Mouse (Mus musculus) retina, postnatal 7 days (tissue): ENCODE data around the gene Upp2.
A peak's percentile ranks its signal among the peaks of the same experiment; 100 is the strongest.

Source experiments
- DNase-seq: peaks from one replicate; pipeline ENCODE4 v3.0.0-alpha.2; 2012; ENCODE audit warnings: low read depth, low spot score

Upp2 gene

GRCm38 (mm10) chr2:58615766-58616165, 48.7 kb downstream of the Upp2 start:
- DNase-seq = no peak

GRCm38 (mm10) chr2:58625186-58625585, 58.1 kb downstream of the Upp2 start:
- no peak for DNase-seq

GRCm38 (mm10) chr2:58625681-58626080, 58.6 kb downstream of the Upp2 start:
- DNase-seq = no peak

- no peak for DNase-seq
Measured at GRCm38 (mm10) chr2:58626136-58626769, 59.2 kb downstream of the Upp2 start.

GRCm38 (mm10) chr2:58627981-58628380, 60.9 kb downstream of the Upp2 start:
- DNase-seq = no peak

- no peak for DNase-seq
Measured at GRCm38 (mm10) chr2:58628993-58629392, 61.9 kb downstream of the Upp2 start.

GRCm38 (mm10) chr2:58629440-58629839, 62.3 kb downstream of the Upp2 start:
- DNase-seq = no peak

GRCm38 (mm10) chr2:58633791-58634190, 66.7 kb downstream of the Upp2 start:
- DNase-seq = no peak

- no peak for DNase-seq
Measured at GRCm38 (mm10) chr2:58641761-58642555, 74.9 kb downstream of the Upp2 start.

GRCm38 (mm10) chr2:58645667-58646066, 78.6 kb downstream of the Upp2 start:
- no peak for DNase-seq

GRCm38 (mm10) chr2:58655169-58655568, 88.1 kb downstream of the Upp2 start:
- no peak for DNase-seq

- DNase-seq = no peak
Measured at GRCm38 (mm10) chr2:58656959-58657358, 89.9 kb downstream of the Upp2 start.

GRCm38 (mm10) chr2:58657855-58658254, 90.8 kb downstream of the Upp2 start:
- no peak for DNase-seq

- DNase-seq = no peak
Measured at GRCm38 (mm10) chr2:58660591-58660990, 93.5 kb downstream of the Upp2 start.

GRCm38 (mm10) chr2:58661116-58661515, 94.0 kb downstream of the Upp2 start:
- DNase-seq = no peak

GRCm38 (mm10) chr2:58662661-58663060, 95.6 kb downstream of the Upp2 start:
- DNase-seq = no peak

GRCm38 (mm10) chr2:58663404-58664120, 96.5 kb downstream of the Upp2 start:
- DNase-seq = no peak

GRCm38 (mm10) chr2:58665081-58665814, 98.2 kb downstream of the Upp2 start:
- peak; percentile 41 for DNase-seq

- DNase-seq = no peak
Measured at GRCm38 (mm10) chr2:58667298-58667697, 100.2 kb downstream of the Upp2 start.

GRCm38 (mm10) chr2:58667991-58668390, 100.9 kb downstream of the Upp2 start:
- DNase-seq = no peak

- no peak for DNase-seq
Measured at GRCm38 (mm10) chr2:58669114-58669513, 102.0 kb downstream of the Upp2 start.

GRCm38 (mm10) chr2:58672520-58672919, 105.4 kb downstream of the Upp2 start:
- DNase-seq = no peak
